In the genomic region with DNA sequence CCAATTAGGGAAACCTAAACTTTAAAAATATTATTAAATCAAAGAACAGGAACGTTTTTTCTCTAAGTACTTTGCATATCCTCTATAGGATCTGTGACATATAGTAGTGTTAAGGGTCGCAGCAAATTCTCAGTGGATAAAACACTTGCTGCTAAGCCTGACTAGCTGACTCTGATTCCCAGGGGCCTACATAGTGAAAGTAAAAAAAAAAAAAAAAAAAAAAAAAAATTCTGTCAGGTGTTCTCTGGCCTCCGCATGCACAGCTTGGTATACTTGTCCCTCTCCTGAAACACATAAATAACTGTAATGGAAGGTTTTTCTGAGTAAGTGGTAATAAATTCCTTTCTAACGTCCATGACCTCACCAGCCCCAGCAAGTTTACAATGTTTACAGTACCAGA, we compare ENCODE assay signal across 22 mouse cellular contexts.
DNase-seq lines count a peak whose midpoint lies in the region; ATAC-seq lines count a peak whose summit lies in the region.
"Had no signal": no experiment of that assay in that cellular context is flagged by ENCODE, and none has a peak within 500 bp of the region (broad histone marks: within the 10 kb centered on the region; RNA-seq: fewer than 3 reads in every experiment).

No protein-coding gene starts in this region.

- DNase-seq in limb, embryonic 11.5 days (ENCODE audit: low spot score), result no peak
- DNase-seq in limb, embryonic 10.5 days (ENCODE audit: low spot score), result no peak
- no peak for DNase-seq in adrenal gland, adult 18-20 months (ENCODE audit: low spot score in 2 of 2)
- DNase-seq: adrenal gland, adult 2 months; adrenal gland, adult 8-10 months; adrenal gland, postnatal 10 days; adrenal gland, postnatal 14 days; adrenal gland, postnatal 25 days; adrenal gland, postnatal 36 days; B cell, adult 2 months; cerebellum, adult 11 months; cerebellum, adult 11-12 months; cerebellum, adult 18-20 months; cerebellum, adult 2 months had no signal

- H3K27ac ChIP-seq in limb, embryonic 11.5 days (replicated peaks; ENCODE audit: low read depth, low read length), result no peak overlapping the region
- H3K27ac ChIP-seq in limb, embryonic 10.5 days, result no peak overlapping the region
- H3K27ac ChIP-seq in limb, embryonic 12.5 days, result no peak overlapping the region
- H3K27ac ChIP-seq in limb, embryonic 13.5 days, result no peak overlapping the region

- no peak overlapping the region for H3K9ac ChIP-seq in limb, embryonic 11.5 days (ENCODE audit: low read length)
- no peak overlapping the region for H3K9ac ChIP-seq in limb, embryonic 12.5 days (replicated peaks)
- H3K9ac ChIP-seq in limb, embryonic 13.5 days, result no peak overlapping the region

- no peak overlapping the region for H3K4me3 ChIP-seq in limb, embryonic 11.5 days (ENCODE audit: low read depth, low read length)
- H3K4me3 ChIP-seq in limb, embryonic 10.5 days, result no peak overlapping the region
- H3K4me3 ChIP-seq in limb, embryonic 12.5 days (replicated peaks), result no peak overlapping the region
- no peak overlapping the region for H3K4me3 ChIP-seq in limb, embryonic 13.5 days

- H3K4me1 ChIP-seq in limb, embryonic 11.5 days (ENCODE audit: control insufficient read depth, insufficient read depth, low read length), result no peaks in the 10 kb centered on the region
- peaks cover 19% of the 10 kb centered on the region for H3K4me1 ChIP-seq in limb, embryonic 10.5 days
- H3K4me1 ChIP-seq in limb, embryonic 12.5 days (replicated peaks), result no peaks in the 10 kb centered on the region
- no peaks in the 10 kb centered on the region for H3K4me1 ChIP-seq in limb, embryonic 13.5 days

- peak; percentile 48; the same call in 1 of the 2 replicates for ATAC-seq in limb, embryonic 11.5 days (ENCODE audit: insufficient number of reproducible peaks, low FRiP score, low TSS enrichment, low read depth)
- peak; percentile 76 for ATAC-seq in limb, embryonic 12.5 days (ENCODE audit: insufficient number of reproducible peaks, insufficient read depth, low FRiP score, low TSS enrichment, low read depth)
- peak; percentile 59 for ATAC-seq in limb, embryonic 13.5 days (ENCODE audit: low FRiP score, low read depth)
- no peak for ATAC-seq in megakaryocyte progenitor cell, adult 5-6 weeks (replicated peaks; ENCODE audit: poor library complexity)
- ATAC-seq: activated CD4-positive, CD25-positive, alpha-beta regulatory T cell, adult 4 months; CD4-positive, CD25-positive, alpha-beta regulatory T cell, adult 4 months; Patski had no signal

- H3K27me3 ChIP-seq in limb, embryonic 11.5 days (ENCODE audit: control insufficient read depth, insufficient read depth, low read length), result no peaks in the 10 kb centered on the region
- no peaks in the 10 kb centered on the region for H3K27me3 ChIP-seq in limb, embryonic 10.5 days (ENCODE audit: low read depth, poor library complexity, severe bottlenecking)
- H3K27me3 ChIP-seq in limb, embryonic 12.5 days, result no peaks in the 10 kb centered on the region
- H3K27me3 ChIP-seq in limb, embryonic 13.5 days, result no peaks in the 10 kb centered on the region
- H3K27me3 ChIP-seq: CH12.LX had no signal

- no peaks in the 10 kb centered on the region for H3K36me3 ChIP-seq in limb, embryonic 11.5 days (ENCODE audit: control insufficient read depth, insufficient read depth, low read length)
- H3K36me3 ChIP-seq in limb, embryonic 10.5 days, result no peaks in the 10 kb centered on the region
- no peaks in the 10 kb centered on the region for H3K36me3 ChIP-seq in limb, embryonic 12.5 days
- no peaks in the 10 kb centered on the region for H3K36me3 ChIP-seq in limb, embryonic 13.5 days
- H3K36me3 ChIP-seq: G1E had no signal

- no peaks in the 10 kb centered on the region for H3K9me3 ChIP-seq in limb, embryonic 11.5 days (ENCODE audit: control insufficient read depth, low read length)
- no peaks in the 10 kb centered on the region for H3K9me3 ChIP-seq in limb, embryonic 10.5 days (replicated peaks)
- H3K9me3 ChIP-seq in limb, embryonic 12.5 days, result no peaks in the 10 kb centered on the region
- no peaks in the 10 kb centered on the region for H3K9me3 ChIP-seq in limb, embryonic 13.5 days

- 58% methylated on average over 4 of the region's 4 CpGs for WGBS in limb, embryonic 11.5 days
- 68% methylated on average over 4 of the region's 4 CpGs for WGBS in limb, embryonic 10.5 days
- WGBS in limb, embryonic 12.5 days, result 51% methylated on average over 4 of the region's 4 CpGs
- 39% methylated on average over 4 of the region's 4 CpGs for WGBS in limb, embryonic 13.5 days

- H3K4me2 ChIP-seq in limb, embryonic 11.5 days (ENCODE audit: low read depth, severe bottlenecking), result no peak overlapping the region
- no peak overlapping the region for H3K4me2 ChIP-seq in limb, embryonic 12.5 days
- H3K4me2 ChIP-seq in limb, embryonic 13.5 days (replicated peaks), result no peak overlapping the region
